Mouse (Mus musculus): ENCODE measurements around the gene Gm47959.

GRCm38 (mm10) chr1:83042380-83042779 lies 42.0 kb downstream of the Gm47959 start, which contains the start of gene Krtap28-10:
- TF ChIP-seq CTCF (IDR thresholded peaks at IDR 0.05; ENCODE audit: low read depth), result no peak
- TF ChIP-seq EP300 (IDR thresholded peaks at IDR 0.05; ENCODE audit: low read depth), result no peak
